Mouse (Mus musculus) hindlimb bud, embryonic 11.5 days (tissue): ENCODE measurements at regions not wholly inside any gene's neighbourhood (a gene's known extent, or its start where the extent isn't known, plus 50 kb on each side); places are given as distances from the start of the nearest gene placed in this dataset.

ENCODE experiments used
- DNase-seq: peaks from one replicate; pipeline ENCODE4 v3.0.0-alpha.2; 2012; ENCODE audit warnings: low read depth, low spot score; ENCODE audit errors: extremely low spot score

DNA sequence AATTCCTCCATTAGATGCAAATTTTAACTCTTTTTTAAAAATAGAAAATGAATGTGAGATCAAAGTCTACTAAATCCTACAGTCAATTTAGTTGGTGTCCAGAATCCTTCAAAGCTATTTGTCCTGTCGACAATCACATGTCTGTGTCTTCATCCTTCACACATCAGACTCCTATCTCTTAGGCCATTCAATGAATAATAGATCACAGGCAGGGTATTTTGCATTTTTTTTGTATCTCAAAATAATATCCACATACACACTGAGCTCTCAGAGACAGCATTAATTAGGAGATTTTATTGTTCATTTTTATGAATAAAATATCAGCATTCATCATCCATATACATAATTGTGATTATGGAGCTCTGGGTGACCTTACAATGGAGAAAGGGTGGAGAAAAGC lies 427.2 kb downstream of the Hao1 start:
- no peak for DNase-seq

GRCm38 (mm10) chr2:134107286-134107685 lies 446.9 kb downstream of the Hao1 start:
- DNase-seq = no peak

- DNase-seq = no peak
These were observed 465.8 kb downstream of the Hao1 start for GRCm38 (mm10) chr2:134088374-134088773.

- no peak for DNase-seq
These were observed 474.0 kb downstream of the Hao1 start for GRCm38 (mm10) chr2:134080148-134080547.

DNA sequence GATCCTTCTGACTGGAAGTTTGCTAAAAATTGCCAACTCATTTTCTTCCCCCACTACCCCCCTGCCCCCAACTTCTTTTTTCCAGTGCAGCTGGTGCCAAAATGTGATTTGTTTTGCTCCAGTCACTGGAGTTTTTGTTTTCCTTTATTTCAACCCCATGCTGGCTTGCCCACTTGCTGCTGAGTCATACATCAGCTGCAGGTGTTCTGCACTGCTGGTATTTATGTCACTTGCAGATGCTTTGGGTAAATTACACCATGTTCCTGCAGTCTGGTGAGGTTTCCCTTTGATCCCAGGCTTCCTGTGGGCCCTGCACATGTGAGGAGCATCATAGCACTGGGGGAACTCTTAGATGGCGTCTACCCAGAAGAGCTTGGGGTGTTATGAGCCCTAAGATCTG lies 476.2 kb downstream of the Hao1 start:
- DNase-seq = peak; percentile 41

DNA sequence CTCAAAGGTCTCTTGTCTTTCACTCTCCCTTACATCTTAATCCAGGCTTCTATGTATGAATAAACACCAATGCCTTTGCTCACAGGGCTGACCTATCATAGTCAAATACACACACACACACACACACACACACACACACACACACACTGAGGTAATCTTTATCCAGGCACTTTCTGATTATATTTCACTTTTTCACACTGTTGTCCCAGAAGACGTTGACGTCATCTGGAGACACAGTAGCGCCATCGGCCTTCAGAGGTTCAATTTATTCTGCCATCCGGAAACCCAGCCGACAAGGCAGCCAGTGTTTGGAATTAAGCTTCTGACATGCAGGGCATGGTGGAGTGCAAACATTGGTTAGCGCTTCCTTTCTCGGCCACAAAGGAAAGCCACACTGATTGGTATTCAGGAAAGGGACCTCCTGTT lies 486.2 kb downstream of the Hao1 start:
- DNase-seq = no peak

DNA sequence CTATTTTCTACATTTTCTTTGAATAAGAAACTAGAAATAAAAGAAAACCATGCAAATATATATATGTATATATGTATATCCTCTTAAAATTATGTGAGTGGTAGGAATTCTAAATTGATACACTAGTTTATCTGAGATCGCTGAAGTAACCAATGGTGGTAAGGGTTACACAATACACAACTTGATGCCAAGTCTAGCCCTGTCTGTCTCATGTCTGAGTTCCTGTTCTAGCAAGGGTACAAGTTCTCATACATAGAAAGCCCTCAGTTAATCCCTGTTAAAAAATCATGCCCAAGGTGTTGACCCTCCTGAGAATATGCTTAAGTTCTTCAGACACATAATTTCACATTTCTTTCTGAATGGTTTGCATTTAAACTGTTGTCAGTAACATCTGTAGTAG lies 486.8 kb downstream of the Hao1 start:
- DNase-seq = no peak

DNA sequence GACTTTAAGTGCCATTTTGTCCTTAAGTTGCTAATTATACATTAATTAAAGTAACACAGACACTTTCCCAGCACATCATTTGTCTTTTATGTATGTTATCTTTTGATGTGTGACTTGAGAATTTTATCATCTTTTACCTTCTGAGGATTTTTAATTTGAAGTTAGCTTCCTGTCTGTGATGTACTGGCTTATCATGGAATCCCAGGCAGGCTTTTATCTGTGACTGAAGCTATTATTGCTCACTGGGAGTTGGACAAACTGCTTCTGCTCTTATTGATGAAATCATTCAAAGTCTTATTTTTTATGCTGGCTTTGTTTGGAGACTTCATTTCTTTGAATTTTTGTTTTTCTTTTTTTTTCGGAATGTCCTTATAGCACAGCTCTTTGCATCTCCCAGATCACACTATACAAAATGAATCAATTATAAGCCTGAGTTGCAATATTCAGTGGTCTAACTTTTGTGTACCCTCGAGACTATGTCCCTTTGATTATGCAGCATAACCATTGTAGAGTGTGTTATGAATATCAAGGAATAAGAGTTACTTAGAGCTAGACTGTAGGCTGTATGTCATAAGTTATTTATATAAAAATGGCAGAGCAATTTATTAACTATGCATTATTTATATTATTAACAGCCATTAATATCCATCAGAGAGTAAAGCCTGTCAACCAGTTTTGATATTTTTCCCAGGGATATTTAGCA lies 494.1 kb downstream of the Hao1 start:
- DNase-seq = no peak

GRCm38 (mm10) chr2:134036359-134036874 lies 484.5 kb downstream of the Bmp2 start:
- no peak for DNase-seq

DNA sequence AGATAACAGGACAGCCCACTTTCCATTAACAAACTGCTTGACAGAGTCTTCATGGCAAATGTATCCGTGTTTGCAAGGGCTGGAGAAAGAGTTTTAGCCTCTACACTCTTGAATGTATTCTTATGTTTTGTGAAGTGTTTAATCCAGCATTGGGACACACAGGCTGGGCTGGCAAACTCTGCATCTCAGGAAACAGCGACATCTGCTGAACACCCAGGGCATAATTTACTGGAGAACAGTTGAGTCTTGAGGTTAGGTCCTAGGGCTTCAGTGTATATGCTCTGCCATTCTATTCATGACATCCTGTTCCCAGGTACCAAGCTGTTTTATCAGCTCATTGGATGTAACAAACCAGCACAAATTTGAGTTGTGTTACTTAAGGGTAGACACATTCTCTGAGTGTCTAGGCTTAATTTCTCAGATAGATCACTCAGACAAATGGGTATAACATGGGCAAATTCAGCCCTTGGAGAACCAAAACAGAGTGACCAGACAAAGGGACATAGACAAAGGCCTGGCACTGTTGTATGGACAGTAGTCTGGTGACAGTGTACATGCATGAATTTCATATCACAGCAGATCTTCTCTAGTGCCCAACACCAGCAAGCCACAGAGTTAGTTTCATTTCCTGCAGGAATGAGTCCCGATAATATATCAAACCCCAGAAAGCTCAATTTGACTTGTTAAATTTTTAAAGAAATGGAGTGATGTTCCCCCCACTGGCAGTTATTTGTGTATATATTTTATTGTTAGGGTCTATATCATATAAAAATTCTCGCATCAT lies 477.9 kb downstream of the Bmp2 start:
- no peak for DNase-seq

- no peak for DNase-seq
These were observed 477.2 kb downstream of the Bmp2 start for GRCm38 (mm10) chr2:134029153-134029552.

GRCm38 (mm10) chr2:134017109-134017508 lies 465.1 kb downstream of the Bmp2 start:
- DNase-seq = no peak

DNA sequence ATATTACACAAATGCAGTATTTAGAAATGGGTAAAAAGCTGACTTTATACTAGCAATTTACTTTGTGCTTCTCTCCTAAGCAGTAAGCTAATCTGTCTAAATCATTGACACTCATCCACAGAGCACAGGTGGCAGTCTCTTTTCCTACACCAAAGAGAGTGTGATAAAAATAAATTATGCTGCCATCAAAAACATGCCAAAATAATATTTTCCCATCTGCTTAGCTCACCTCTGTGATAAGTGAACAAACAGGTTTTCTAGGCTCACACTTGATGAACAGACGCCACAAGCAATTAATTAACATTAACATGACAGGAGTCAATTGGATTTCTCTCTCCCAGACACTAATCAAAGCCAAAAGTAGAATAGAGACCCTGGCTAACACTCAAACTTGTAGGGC lies 451.2 kb downstream of the Bmp2 start:
- no peak for DNase-seq

- no peak for DNase-seq
These were observed 442.8 kb downstream of the Bmp2 start for GRCm38 (mm10) chr2:133994742-133995141.

DNA sequence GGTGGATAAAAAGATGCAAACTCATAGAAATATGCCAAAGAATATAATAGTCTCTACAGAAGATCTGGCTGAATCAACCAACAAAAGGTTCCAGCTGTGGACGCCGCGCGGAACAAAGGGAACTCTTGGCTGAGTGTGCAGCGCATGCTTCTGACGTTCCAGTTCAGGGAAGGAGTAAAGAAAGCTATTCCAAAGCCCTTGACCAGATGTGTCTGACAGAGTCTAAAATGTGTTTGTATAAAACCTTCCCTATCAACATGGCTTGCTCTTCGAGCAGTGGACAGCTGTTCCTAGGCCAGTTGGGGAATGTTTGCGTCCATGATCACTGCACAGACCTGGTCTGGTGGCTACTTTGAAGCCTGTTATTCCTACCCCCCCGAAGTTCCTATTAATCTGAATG lies 442.4 kb downstream of the Bmp2 start:
- DNase-seq = no peak

- no peak for DNase-seq
These were observed 435.7 kb downstream of the Bmp2 start for GRCm38 (mm10) chr2:133987671-133988070.
